Mouse (Mus musculus): ENCODE measurements at regions not wholly inside any gene's neighbourhood (a gene's known extent, or its start where the extent isn't known, plus 50 kb on each side); places are given as distances from the start of the nearest gene placed in this dataset.

DNA sequence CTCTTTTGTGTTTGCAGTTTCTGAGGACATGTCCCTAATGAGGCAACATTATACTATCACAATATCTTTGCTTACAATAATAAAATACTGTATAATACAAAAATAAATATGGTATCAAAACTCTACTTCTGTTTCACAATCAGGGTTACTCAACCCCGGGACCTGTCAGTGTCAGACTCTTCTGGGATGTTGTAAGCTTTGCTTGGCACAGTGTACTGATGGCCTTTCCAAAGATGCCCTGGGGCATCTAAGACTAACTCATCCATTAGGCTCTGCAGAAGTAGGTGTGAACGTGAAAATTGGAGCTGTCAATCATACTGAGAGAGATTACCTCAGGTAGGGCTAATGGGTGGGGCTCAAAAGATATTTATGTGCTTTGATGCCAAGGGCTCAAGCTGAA lies 249.0 kb downstream of the Gm5447 start:
- in situ Hi-C loops (cut with MboI, MseI): no loop called here

DNA sequence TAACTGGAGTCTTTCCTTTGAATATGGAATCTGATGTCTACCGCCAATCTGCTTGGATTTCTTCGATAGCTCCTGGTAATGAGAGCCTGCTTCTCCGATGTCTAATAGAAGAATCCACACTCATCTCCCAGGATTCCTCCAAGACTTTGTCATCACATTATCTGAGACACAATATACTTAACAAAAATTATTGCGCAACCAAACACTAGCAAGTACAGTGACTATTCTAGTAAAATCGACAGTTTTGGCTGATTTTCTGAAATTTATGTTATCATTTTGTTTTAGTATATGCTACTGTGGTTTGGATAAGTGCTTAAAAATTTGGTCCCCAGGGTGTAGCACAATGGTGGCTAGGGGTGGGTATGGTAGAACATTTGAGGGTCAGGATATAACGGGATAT lies 266.5 kb downstream of the Gm5447 start:
- in situ Hi-C loops (cut with MboI, MseI): no loop called here

DNA sequence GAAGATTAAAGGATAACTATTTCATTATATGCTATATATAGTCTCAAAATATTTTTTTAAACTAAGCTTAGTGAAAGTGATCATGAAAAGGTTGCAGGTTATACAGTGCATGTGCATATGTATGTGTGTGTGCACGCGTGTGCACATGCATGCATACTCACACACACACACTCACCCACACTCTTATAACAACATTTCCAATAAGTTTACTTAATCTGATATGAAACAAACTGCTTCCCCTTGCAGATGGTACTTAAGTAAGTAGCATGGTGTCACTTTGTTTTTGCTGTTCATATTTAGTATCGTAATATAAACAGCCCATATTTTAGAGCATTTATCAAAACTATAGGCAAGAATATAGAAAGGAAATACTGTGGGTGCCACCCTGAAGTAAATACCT lies 275.0 kb downstream of the Gm5447 start:
- in situ Hi-C loops (cut with MboI, MseI): no loop called here

DNA sequence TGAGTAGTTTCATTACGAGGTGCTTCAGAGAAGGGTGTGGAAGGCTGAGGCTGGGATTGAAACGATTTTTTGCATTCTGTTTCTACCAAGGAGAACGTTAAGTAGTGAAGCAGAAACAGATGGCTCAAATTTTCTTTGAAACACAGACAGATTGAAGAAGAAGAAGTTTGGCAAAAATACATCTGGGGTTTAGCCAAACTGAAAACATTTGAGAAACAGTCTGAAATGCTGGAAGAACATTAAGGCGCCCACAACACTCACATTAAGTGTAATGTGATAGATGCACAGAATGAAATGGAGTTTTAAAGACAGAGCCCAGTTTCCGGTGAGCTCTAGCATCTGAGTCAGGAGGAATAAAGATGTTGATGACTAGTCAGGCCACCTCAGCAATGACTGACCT lies 275.5 kb downstream of the Gm5447 start:
- in situ Hi-C loops (cut with MboI, MseI): no loop called here

DNA sequence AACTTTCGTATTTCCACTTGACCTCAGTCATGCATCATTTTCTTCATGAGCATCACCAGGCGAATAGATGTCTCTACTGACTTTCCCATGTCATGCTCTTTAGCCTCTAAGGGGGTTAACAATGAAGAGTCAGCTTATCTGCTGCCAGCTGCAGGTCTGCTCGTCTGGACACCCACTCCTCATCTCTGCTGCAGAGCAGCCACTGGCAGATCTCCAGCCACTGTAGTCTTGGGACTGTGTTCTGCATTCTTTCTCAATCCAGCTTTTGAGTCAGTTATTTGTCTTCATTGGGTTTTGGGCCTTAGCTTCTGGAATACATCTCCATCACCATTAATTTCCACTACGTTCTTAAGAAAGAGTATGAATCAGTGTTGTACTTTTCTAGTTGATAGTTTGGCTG lies 280.0 kb downstream of the Gm5447 start:
- in situ Hi-C loops (cut with MboI, MseI): no loop called here

DNA sequence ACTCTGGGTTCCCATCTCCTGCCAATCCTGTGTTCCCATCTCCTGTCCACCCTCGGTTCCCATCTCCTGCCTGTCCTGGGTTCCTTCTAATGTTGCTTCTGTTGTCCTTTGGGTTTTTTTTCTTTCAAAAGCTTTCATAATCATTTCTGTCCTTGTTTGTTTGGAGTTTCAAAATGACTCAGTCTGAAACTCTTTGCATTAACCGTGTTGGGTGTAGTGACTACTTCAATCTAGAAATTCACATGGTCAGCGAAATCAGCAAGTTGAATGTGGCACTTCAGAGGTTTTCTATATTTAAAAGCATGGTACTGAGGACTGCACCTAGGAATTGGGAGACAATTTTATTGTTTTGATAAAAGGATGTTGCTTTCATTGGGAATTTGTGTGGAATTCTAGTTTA lies 280.7 kb downstream of the Gm5447 start:
- in situ Hi-C loops (cut with MboI, MseI): no loop called here

DNA sequence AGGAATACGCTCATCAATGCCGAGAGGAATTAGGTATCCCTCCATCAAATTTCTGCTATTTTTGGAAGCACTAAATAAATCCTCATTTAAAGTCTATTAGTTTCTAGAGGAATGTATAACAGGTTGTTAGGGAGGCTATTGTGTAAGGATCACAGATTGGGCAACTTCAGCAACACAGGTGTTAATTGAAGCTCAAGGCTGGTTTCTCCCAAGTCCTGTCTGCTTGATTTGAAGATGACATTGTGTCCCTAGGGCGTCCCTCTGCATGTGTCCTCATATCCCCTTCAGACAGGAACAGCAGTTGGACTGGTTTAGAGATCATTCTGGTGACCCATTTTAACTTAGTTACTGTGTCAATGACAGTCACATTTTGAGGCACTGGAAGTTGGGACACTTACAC lies 281.5 kb downstream of the Gm5447 start:
- in situ Hi-C loops (cut with MboI, MseI): no loop called here

DNA sequence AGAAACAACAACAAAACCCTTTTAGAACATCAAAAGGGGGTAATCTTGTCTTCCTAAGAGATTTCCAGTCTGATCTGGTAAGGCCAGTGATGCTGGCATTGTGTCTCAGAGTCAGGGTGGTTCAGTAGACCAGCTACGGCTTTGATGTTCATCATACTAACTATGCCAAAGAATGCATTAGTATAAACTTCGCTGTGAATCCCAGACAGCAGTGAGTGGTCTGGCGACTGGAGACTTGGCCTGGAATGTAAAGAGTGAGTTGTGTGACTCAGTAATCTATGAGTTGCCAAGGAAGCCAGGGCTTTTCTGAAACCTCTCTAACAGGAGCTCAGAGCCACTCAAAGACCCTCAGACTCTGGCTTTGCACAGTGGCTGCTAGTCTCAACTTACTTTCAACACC lies 288.1 kb upstream of the Foxq1 start:
- in situ Hi-C loops (cut with MboI, MseI): no loop called here

DNA sequence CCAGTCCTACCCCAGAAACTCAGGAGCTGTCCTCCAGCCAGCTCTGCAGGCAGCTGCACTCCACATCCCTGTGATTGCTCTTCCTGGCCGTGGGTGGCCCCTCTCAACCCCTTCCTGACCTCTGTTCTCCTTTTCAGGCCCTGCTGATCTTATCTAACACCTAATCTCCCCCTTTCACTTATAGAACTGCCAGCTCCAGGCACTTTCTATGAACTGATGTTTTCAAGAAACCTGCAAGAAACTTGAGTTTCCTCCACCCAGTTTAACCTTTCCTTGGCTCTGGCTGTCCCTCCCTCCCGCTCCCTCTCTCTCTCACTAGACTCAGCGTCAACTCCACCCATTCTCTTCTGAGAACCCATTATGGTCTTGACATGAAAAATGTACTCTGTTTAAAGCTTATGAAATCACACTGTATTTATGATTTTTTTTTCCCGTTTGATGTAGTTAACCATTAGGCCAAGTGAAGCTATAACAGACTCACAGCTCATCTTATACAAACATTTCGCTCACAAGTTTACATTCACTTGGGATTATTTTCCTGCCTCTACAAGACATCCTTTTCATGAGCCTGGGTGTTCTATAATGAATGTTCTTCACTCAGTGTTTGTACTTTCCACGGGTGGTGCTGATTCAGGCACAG lies 279.8 kb upstream of the Foxq1 start:
- in situ Hi-C loops (cut with MboI, MseI): no loop called here

DNA sequence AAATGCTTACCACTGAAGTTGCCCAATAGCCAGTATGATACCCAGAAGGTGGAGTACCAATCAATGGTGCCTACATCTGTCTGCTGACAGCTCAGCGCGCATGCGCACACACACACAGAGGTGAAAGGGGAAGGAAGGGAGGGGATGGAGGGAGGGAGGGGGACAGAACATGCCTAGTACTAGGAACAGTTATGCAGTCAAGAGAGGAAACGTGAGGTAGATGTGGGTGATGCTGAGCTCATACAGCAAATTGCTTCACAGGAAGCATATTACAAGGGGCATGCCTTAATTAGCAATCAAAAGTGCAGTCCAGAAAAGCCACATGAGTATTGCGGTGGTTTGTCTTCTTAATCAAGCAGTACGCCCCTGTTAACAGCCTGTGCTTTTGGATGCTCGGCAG lies 265.3 kb upstream of the Foxq1 start:
- in situ Hi-C loops (cut with MboI, MseI): loop anchor here (10.0 kb wide), 1 partner anchor 344 kb away; no protein-coding TSS in a partner anchor

DNA sequence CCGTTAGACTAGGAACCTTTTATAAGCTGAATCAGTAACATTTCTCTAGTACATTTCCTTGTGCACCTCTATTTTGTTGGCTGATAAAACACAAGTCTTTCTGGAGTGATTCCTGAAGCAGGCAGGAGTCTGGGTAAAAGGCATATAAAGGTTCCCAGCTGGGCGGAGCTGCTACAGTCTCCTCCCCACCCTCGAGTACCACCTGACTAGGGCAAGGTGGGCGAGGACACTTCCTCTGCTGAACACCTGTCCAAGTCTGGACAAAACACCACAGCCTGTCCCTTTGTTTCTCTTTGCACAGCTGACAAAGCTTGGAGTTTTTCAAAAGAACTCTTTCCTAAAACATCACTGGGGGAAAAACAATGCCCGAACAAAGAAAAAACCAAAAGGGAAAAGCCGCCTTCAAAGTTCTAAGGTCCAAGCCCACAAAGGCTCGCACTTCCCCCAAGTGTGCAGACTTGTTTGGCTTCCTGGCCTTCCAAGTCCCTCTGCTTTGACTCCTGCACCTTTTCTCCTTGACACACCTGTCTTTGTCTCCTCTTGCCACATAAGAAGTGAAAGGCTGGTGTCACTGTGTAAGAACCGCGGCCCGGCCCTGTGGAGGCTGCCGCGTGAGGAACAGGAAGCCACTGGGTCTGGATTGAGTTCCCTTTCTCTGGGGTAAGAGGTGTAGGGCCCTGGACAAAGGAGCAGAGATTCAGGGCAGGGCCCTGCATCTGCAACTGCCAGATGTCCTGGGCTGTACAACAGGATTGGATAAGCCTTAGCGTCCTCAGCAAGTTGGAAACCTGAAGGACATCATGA lies 263.1 kb upstream of the Foxq1 start:
- in situ Hi-C loops (cut with MboI, MseI): loop anchor here (10.0 kb wide), 1 partner anchor 342 kb away; no protein-coding TSS in a partner anchor

DNA sequence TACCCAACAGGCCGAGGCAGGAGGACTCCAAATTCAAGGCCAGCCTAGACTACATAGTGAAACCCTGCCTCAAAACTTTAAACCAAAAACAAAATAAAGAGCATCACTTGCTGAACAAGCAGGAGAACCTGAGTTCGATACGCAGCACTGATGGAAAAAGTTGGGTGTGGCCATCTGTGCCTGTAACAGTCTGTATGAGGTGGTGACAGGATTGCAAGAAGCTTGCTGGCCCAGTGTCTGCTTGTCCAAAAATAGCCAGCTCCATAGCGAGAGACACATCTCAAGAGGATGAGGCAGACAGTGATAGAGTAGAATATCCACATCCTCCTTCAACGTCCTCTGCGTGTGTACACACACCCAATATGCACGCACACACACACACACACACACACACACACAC lies 261.9 kb upstream of the Foxq1 start:
- in situ Hi-C loops (cut with MboI, MseI): loop anchor here (10.0 kb wide), 1 partner anchor 341 kb away; no protein-coding TSS in a partner anchor

DNA sequence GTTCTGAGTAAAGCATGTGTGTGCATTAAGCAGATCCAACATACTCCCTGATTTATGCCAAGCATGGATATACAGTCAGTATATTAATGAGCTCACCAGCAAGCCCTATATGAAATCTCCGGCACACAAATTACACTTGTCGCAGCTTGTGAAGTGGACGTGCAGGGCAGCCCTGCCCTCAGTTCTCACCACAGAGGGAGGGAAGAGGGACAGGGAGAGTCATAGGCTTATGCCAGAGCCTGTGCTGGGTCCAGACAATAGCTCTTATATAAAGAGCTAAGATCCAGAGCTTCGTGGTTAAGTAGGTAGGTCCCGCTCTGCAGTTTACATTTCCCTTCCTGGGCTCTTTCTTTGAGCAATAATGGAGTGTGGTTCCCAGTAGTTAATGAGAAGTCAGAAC lies 252.7 kb upstream of the Foxq1 start:
- in situ Hi-C loops (cut with MboI, MseI): no loop called here

DNA sequence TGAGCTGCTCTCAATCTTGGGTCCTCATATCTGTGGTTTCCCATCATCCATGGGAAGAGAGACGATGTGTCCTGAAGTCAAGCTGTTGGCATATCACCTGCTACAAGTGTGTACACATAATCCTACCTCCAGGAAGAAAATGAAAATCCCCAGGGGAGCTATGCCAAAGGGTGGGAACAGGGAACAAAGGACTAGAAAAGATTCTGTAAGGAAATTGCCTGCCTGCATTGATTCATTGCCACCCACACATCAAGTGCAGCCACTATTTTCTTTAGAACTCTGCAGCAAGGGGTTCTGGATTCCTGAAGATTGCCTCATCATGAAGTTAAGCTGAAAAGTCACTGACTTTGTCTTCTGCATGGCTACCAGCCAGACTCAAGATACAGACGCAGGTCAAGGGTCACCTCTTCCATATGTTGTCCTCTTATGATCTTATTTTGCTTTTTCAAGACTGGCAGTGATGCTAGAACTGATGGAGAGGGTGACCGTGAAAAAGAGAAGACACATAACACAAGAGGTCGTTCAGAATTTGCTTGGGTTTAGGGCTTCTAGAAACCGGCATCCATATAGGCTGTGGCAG lies 251.6 kb upstream of the Foxq1 start:
- in situ Hi-C loops (cut with MboI, MseI): no loop called here

DNA sequence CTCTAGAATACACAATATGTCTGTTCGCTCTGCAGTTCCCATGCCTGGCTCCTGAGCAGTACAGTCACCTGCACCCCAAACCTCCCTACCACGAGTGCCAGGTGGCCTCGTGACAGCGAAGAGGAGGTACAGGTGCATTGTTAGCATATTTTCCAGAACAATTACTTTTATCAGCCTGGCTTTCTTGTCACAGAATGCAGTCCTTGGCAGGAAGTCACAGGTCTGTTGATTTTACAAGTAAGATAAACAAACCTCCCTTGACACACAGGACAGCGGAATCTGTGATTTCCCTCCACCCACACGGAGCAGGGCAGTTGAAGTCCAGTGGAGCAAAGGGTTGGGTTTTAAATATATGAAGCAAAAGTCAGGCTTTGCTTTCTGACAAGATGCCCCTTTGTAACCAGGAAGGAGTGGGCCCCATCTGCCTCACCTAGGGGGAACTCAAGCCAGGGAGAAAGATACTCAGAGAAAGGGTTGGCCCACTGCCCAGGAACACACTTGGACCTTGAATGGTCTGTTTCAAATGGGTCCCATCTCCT lies 246.8 kb upstream of the Foxq1 start:
- in situ Hi-C loops (cut with MboI, MseI): no loop called here

DNA sequence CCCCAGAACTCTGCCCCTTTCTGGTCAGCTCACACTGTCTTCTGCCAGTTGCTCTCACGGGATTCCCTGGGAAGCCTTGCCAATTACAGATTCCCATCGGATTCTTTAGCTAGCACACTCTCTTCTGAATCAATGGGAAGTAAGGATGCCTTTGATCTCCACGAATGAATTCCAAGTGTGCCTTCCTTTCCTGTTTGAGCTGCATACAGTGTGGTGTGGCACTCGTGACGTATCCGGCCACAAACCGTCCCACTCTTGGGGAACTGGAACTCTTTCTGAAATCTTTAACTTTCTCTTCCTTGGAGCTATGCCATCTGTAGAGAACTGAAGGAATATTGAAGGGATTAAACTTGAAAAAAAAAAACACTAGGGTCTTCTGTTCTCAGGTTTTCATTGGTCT lies 243.2 kb upstream of the Foxq1 start:
- in situ Hi-C loops (cut with MboI, MseI): no loop called here

DNA sequence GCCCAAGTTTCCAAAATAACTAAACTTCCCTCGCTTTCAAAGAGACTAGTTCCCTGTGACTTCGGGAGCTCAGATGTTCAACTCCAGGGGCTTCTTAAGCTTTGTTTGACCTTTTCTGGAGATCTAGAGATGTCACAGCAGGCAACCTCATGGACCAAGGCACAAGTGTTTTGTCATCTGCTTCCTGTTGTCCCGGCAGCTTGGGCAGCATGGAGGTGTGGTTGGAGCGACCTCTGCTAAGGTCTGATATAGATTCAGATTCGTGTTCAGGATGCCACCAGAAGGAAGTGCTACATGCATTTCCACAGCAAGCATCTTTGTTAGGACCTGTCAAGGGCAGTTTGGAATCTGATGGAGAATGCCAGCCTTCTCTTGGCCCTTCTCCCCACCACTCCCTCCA lies 242.1 kb upstream of the Foxq1 start:
- in situ Hi-C loops (cut with MboI, MseI): no loop called here

DNA sequence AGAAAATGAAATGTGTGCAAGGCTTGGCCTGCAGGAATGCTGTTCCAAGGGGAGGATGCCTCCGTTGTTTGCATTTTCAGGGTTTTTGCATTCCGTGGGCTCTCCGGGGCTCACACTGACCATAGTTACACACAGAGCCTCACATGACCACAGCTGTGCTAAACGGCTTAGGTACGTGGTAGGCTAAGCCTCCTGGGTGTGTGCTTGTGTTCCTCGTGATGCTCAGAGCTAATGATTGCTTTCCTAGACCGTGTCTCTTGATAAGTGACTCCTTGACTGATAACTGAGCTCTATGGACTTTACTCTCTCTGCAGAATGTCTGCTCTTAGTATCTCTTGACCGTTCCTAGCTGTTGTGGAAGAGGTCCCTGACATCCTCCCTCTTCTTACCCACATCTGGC lies 238.9 kb upstream of the Foxq1 start:
- in situ Hi-C loops (cut with MboI, MseI): no loop called here

DNA sequence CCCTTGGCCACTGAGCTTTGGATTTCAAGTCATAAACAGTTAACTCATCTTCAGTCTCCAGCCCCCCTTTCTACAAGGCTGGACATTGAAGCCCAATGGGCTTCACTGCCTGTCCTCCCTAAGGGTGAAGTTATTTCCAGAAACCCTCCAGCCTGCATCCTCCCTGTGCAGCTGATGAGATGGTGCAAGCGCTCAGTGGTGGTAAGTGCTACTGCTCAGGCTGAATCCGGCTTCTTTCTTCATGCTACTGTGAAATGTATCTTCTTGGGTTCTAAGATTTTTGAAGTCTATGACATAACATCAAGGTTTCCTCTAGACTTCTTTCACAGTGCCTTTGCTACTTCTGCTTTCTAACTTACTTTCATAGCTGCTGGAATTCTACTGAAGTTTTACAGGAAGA lies 237.9 kb upstream of the Foxq1 start:
- in situ Hi-C loops (cut with MboI, MseI): no loop called here

DNA sequence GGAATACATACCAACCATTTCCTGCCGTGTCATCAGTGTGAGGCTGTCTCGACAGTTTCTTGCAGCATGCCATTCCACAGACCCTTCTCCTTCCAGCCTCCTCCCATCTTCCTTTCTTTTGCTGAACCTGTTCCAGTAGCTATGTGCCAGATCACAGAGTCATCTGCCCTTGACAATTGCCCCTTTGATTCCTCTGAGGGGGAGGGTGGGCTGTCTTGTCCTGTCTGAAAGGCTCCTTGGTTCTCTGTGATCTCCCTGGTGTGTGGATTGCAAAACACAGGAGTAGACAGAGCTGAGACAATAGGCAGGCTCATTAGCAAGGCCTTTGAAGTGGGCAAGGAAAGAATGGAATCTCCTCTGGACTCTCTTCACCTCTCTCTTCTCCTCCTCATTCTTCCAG lies 234.5 kb upstream of the Foxq1 start:
- in situ Hi-C loops (cut with MboI, MseI): loop anchor here (10.0 kb wide), 1 partner anchor 1773 kb away; no protein-coding TSS in a partner anchor

DNA sequence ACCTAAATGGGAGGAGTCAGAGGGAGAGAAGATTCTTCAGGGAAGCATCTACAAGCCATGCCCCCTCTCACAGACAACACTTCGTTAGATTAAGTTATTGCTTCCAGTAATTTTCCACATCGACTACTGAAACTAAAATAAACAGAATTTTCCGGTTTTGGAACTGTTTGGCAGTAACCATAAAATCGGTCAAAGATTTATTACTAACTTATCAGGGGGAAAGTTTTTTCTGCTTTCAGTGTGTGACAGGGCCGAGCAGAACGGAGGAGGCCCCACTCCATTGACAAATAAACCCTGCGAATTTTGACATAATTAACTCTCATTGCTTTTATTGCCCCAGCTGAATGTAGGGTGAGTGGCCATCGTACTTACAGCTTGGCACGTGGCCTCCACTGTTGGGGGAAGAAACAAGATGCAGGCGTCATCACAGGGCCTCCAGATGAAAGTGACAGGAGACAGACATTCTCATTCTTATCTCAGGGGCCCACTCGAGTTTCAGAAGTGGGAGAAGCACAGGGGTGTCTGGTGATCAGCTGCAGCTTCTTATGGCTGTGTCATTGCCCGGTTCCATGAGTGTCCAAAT lies 229.6 kb upstream of the Foxq1 start:
- in situ Hi-C loops (cut with MboI, MseI): loop anchor here (10.0 to 25.0 kb wide), 2 partner anchors 439 to 1768 kb away; no protein-coding TSS in a partner anchor

DNA sequence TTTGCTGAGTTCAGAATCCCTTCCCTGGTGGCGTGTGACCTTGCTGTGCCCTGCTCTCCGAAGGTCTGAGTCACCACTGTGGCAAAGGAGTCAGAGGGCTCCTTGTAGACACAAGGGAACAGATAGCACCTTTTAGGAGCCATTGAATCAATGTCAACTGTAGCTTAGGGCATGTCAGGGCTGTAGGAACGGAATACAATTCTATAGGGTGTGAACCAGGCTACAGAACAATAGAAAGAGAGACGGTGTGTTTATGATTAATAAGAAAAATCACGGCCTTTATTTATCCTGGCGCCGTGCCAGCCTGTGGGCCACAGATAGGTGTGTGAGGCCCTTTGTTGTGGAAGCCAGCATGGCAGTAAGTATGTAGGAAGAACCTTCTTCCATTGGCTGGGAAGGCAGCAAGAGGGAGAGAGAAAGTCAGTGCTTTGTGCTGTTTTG lies 228.4 kb upstream of the Foxq1 start:
- in situ Hi-C loops (cut with MboI, MseI): loop anchor here (10.0 to 25.0 kb wide), 2 partner anchors 440 to 1767 kb away; no protein-coding TSS in a partner anchor
